Mouse (Mus musculus) lung, adult 2 months (tissue): ENCODE results near the gene Tmem63c. TPM values are rescaled to one million over a fixed set of nuclear protein-coding genes. Genes with fewer than 3 reads are reported as not detected.

Source experiments
- DNase-seq: peaks from one replicate; pipeline ENCODE4 v3.0.0; 2022
- H3K4me1 ChIP-seq: fragments of 200-500 bp; 2 replicates; pipeline ENCODE4 v1.6.1; 2011; ENCODE audit warnings: low read length; ENCODE audit not compliant: control insufficient read depth, insufficient read depth
- H3K4me3 ChIP-seq: fragments of 200-500 bp; replicated peaks from 2 replicates; pipeline ENCODE3; 2011; ENCODE audit warnings: low read depth, mild to moderate bottlenecking, control low read depth, low read length; ENCODE audit errors: extremely low read depth
- CTCF ChIP-seq: fragments of 200-500 bp; IDR thresholded peaks from 2 replicates; pipeline ENCODE4 v1.5.1; 2011; ENCODE audit warnings: mild to moderate bottlenecking, low read length, control low read depth; ENCODE audit not compliant: insufficient read depth
- POLR2A ChIP-seq: fragments of 200-500 bp; IDR thresholded peaks from 2 replicates; pipeline ENCODE4 v1.6.1; 2011; ENCODE audit warnings: low read depth, mild to moderate bottlenecking, control low read depth, low read length, borderline replicate concordance; ENCODE audit errors: extremely low read depth
- WGBS: fragments of 180-500 bp; shearing (Covaris S2); methylation state at CpG from one replicate; pipeline ENCODE4 v1.1.7; 2018; 5-methylcytosine and 5-hydroxymethylcytosine counted together
- polyA plus RNA-seq: library from polyadenylated mRNA; depleted of rRNA; stranded (reverse); fragments of >200 nt; gene quantifications from 2 replicates; pipeline ENCODE4 v1.2.3, GENCODE M21; 2012; rRNA removed

Gene Tmem63c
- polyA plus RNA-seq, 1 experiment = 0.22 TPM

GRCm38 (mm10) chr12:87137439-87138341 lies 116.5 kb downstream of the Tmem63c start:
- WGBS = 87% methylated on average over 15 of the region's 15 CpGs
- H3K4me3 ChIP-seq = no peak overlapping the region
- no peak for DNase-seq
- no peaks in the 10 kb centered on the region for H3K4me1 ChIP-seq
- no peak for TF ChIP-seq CTCF
- no peak for TF ChIP-seq POLR2A

GRCm38 (mm10) chr12:87138342-87138701 lies 117.2 kb downstream of the Tmem63c start:
- no peak for DNase-seq
- Histone ChIP-seq H3K4me1 (no peaks in the 10 kb centered on the region), H3K4me3 (no peak overlapping the region)
- TF ChIP-seq CTCF (no peak), POLR2A (no peak)
- 86% methylated on average over 2 of the region's 2 CpGs for WGBS

DNA sequence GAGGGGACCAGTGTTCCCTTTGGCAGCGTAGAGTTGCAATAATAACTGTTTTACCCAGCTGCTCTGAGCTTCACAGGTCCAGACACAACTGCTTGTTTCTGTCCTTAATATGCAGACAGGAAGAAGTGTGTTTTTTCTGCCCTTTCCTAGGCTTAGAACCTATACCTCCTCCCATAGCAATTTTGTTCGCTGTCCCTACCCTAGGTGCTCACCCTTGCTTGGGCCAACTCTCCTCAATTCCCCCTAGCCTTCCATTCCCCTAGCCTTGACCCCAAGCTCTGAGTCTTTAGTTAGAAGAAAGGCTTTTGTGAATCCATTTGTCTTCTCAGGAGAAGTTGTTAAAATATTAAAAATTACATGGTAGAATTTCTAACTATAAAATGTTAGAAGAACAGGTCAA lies 117.6 kb downstream of the Tmem63c start:
- no peak for DNase-seq
- no peak overlapping the region for H3K4me3 ChIP-seq
- no peaks in the 10 kb centered on the region for H3K4me1 ChIP-seq
- TF ChIP-seq POLR2A (no peak), CTCF (no peak)
- WGBS = 84% methylated on average over 2 of the region's 2 CpGs

Other genes with a start within 250 kb of the Tmem63c start
- gene Irf2bpl, start 136.5 kb upstream of the Tmem63c start, polyA plus RNA-seq = 50.0 and 79.4 TPM in 2 replicates
- 27.2 and 33.9 TPM in 2 replicates for gene Cipc, start 74.3 kb upstream of the Tmem63c start, polyA plus RNA-seq
- gene Zdhhc22, start 30.9 kb upstream of the Tmem63c start, polyA plus RNA-seq = 0.03 TPM in 1 of 2 replicates, not detected in the other
- gene Ngb, start 81.2 kb downstream of the Tmem63c start, polyA plus RNA-seq = 4.8 and 7.8 TPM in 2 replicates
- gene Gstz1, start 125.8 kb downstream of the Tmem63c start, polyA plus RNA-seq = 54.5 and 69.7 TPM in 2 replicates
- gene Pomt2, start 126.6 kb downstream of the Tmem63c start, polyA plus RNA-seq = 15.1 and 15.7 TPM in 2 replicates
- gene Samd15, start 178.4 kb downstream of the Tmem63c start, polyA plus RNA-seq = not detected in 2 replicates
- gene Tmed8, start 179.1 kb downstream of the Tmem63c start, polyA plus RNA-seq = 4.4 and 5.9 TPM in 2 replicates
- gene Noxred1, start 217.4 kb downstream of the Tmem63c start, polyA plus RNA-seq = 0.31 and 0.91 TPM in 2 replicates
- 17.1 and 23.3 TPM in 2 replicates for gene Vipas39, start 244.9 kb downstream of the Tmem63c start, polyA plus RNA-seq
- 46.6 and 53.5 TPM in 2 replicates for gene Ahsa1, start 245.1 kb downstream of the Tmem63c start, polyA plus RNA-seq